Mouse (Mus musculus) CH12.LX (cell line): ENCODE measurements at regions not wholly inside any gene's neighbourhood (a gene's known extent, or its start where the extent isn't known, plus 50 kb on each side); places are given as distances from the start of the nearest gene placed in this dataset.

Source experiments
- CTCF ChIP-seq, 2 experiments: IDR thresholded peaks in 1 of 2; conservative IDR thresholded peaks in 1 of 2; 2 replicates each; pipeline ENCODE4 v1.5.1; 2011 to 2012; ENCODE audit warnings: low read depth in 2 of 2, low read length in 2 of 2, improper control_type of control experiment in 1 of 2, inconsistent platforms in 1 of 2, mild to moderate bottlenecking in 1 of 2, moderate library complexity in 1 of 2
- POLR2AphosphoS2 ChIP-seq: IDR thresholded peaks from 2 replicates; pipeline ENCODE4 v1.6.1; 2011; ENCODE audit warnings: low read depth, low read length, improper control_type of control experiment
- SIN3A ChIP-seq: IDR thresholded peaks from 2 replicates; pipeline ENCODE4 v1.6.1; 2012; ENCODE audit warnings: low read length, improper control_type of control experiment, inconsistent platforms

DNA sequence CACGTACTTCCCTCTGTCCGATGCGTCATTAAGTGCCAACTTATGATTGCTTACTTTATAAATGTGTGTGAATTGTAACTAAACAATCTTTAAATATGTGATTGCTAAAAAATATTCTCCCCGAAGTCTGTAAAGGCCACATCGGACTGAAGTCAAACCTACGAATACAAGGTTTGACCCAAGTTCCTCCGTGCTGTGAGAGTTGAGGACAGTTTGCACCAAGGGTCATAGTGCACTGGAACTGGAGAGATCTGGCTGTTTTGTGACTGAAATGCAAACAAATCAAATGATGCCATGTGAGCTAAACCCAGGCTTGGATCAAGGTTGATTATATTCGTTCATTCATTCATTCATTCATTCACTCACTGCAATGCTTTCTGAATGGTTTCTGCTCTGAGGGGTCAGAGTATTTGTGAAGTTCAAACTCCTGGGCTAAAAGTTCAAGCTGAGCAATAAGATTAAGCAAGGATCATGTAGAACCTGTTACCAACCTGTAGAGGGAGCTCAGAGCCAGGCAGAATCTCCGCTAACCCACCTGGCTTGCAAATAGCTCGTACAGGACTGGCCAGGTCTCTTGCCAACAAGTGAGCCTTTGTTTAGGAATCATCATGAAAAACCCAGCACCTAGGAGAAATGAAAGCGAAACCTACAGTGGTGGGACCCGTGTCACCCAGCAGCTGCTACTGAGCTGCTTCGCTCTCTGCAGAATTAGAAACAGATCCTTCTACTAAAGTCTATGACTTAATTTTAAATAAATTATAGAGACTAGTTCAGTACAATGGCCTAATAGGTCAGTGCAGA, 67.9 kb upstream of the Serbp1 start:
- TF ChIP-seq POLR2AphosphoS2: no peak
- peak; percentile 69 to 83 for TF ChIP-seq CTCF (conservative IDR thresholded peaks at IDR 0.05 in 1 of 2, IDR thresholded peaks at IDR 0.05 in 1 of 2; ENCODE audit: low read depth in 2 of 2, low read length in 2 of 2)
- TF ChIP-seq SIN3A: no peak
